Mouse (Mus musculus) heart, embryonic 12.5 days (tissue): ENCODE measurements around the gene Bach2. TPM values are rescaled to one million over a fixed set of nuclear protein-coding genes. Genes with fewer than 3 reads are reported as not detected.

Experiments used
- ATAC-seq: fragments of 200-750 bp; cut with Nextera tagmentation; 2 replicates; pipeline ENCODE4 v1.8.0; 2017; ENCODE audit warnings: moderate TSS enrichment, moderate library complexity; ENCODE audit not compliant: insufficient number of reproducible peaks, low FRiP score
- H3K27ac ChIP-seq: fragments of 300-500 bp; sonication (generic); 2 replicates; pipeline ENCODE4 v1.5.1; 2016; ENCODE audit warnings: mild to moderate bottlenecking, moderate library complexity; ENCODE audit not compliant: poor library complexity, severe bottlenecking
- H3K27me3 ChIP-seq: fragments of 300-500 bp; sonication (generic); replicated peaks from 2 replicates; pipeline ENCODE4 v1.6.1; 2016; ENCODE audit warnings: mild to moderate bottlenecking, moderate library complexity
- H3K36me3 ChIP-seq: fragments of 300-500 bp; sonication (generic); 2 replicates; pipeline ENCODE4 v1.6.1; 2016; ENCODE audit warnings: mild to moderate bottlenecking, moderate library complexity
- H3K4me1 ChIP-seq: fragments of 300-500 bp; sonication (generic); replicated peaks from 2 replicates; pipeline ENCODE4 v1.6.1; 2016; ENCODE audit warnings: mild to moderate bottlenecking
- H3K4me2 ChIP-seq: fragments of 300-500 bp; sonication (generic); 2 replicates; pipeline ENCODE4 v1.6.1; 2016; ENCODE audit warnings: mild to moderate bottlenecking, moderate library complexity
- H3K4me3 ChIP-seq: fragments of 300-500 bp; sonication (generic); 2 replicates; pipeline ENCODE4 v1.5.1; 2016; ENCODE audit warnings: mild to moderate bottlenecking
- H3K9ac ChIP-seq: fragments of 300-500 bp; sonication (generic); 2 replicates; pipeline ENCODE4 v1.6.1; 2016; ENCODE audit warnings: mild to moderate bottlenecking, moderate library complexity
- H3K9me3 ChIP-seq: fragments of 300-500 bp; sonication (generic); replicated peaks from 2 replicates; pipeline ENCODE4 v1.6.1; 2016; ENCODE audit warnings: mild to moderate bottlenecking, moderate library complexity
- WGBS: fragments of 180-500 bp; shearing (Covaris S2); methylation state at CpG from one replicate; pipeline ENCODE4 v1.1.7; 2016; 5-methylcytosine and 5-hydroxymethylcytosine counted together
- polyA plus RNA-seq: library from polyadenylated mRNA; unstranded; fragments of >200 nt; fragmentation: Nextera tagmentation; extraction: Ambion mirVana; gene quantifications from 2 replicates; pipeline ENCODE4 v1.2.1, GENCODE M21; 2016

Bach2 gene
- polyA plus RNA-seq, 1 experiment from 2014 or later, result 7.0 TPM

DNA sequence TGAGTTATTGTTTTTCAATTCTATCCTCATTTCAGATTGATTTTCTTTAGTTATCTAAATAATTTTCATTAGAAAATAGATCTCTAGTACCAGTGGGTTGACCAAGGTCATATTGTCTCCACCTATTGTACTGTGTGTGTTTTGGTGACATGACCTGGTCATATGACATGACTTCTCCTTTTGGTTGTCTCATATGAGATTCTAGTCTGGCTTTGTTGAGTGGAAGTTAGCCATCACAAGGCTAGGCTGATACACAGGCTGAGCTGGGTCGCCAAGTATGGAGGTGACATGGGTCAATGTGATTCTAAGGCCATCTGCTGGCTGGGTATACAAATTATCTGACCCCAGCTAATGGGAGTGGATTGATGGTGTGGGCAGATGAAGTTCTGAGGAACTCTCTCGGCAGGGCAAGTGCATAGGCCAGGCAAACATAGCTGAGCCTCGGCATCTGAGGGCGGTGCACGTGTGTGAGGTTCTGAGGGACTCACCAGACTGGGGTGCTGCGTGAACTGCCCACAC is 36.2 kb downstream of the Bach2 start:
- no peaks in the 10 kb centered on the region; the same call in 1 of the 2 replicates for H3K4me1 ChIP-seq
- ATAC-seq, result no peak
- H3K4me2 ChIP-seq, result no peak overlapping the region
- 72% methylated on average over 6 of the region's 6 CpGs for WGBS
- H3K9ac ChIP-seq, result no peak overlapping the region
- no peaks in the 10 kb centered on the region for H3K27me3 ChIP-seq
- peaks cover 3% of the 10 kb centered on the region; the same call in 1 of the 2 replicates for H3K36me3 ChIP-seq
- H3K27ac ChIP-seq, result no peak overlapping the region
- H3K9me3 ChIP-seq, result no peaks in the 10 kb centered on the region
- H3K4me3 ChIP-seq, result no peak overlapping the region

DNA sequence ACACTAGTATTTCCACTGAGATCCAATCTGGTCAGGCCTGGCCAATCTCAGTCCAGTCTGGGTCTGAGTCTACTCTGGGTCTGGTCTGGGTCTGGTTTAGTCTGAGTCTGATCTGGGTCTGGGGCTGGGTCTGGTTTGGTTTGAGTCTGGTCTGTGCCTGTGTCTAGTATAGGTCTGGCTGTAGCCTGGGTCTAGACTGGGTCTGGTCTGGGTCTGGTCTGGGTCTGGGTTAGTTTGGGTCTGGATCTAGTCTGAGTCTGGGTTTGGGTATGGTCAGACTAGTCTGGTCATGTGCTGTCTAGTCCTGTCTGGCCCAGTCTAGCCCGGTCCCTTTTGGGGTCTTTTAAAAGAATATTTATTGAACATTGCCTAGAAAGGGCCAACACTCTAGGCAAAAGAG is 41.2 kb downstream of the Bach2 start:
- Histone ChIP-seq H3K27me3 (no peaks in the 10 kb centered on the region), H3K4me1 (peaks cover 3% of the 10 kb centered on the region), H3K36me3 (peaks cover 3% of the 10 kb centered on the region; the same call in 1 of the 2 replicates), H3K27ac (no peak overlapping the region), H3K4me2 (no peak overlapping the region), H3K9ac (no peak overlapping the region), H3K9me3 (no peaks in the 10 kb centered on the region), H3K4me3 (no peak overlapping the region)
- WGBS, result 92% methylated on average over 1 of the region's 1 CpGs
- ATAC-seq, result no peak

DNA sequence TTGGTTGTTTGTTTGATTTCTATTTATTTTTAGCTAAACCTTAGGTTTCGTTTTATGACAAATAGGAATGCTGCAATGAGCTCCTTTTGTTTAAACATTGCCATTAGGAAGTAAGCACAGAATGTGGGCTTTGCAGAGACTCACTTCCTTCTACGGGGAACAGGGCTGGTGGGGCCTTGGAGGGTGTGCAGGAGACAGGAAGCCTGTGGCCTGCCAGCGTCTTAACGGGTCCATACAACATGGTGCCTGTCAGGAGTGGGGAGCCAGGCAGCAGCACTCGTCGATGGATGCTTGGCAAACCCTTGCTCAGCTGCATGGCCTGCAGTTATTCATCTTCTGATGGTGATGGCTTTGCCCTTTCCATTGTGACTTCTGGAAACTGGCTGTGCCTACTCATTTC is 41.8 kb downstream of the Bach2 start:
- Histone ChIP-seq H3K36me3 (peaks cover 3% of the 10 kb centered on the region; the same call in 1 of the 2 replicates), H3K9ac (no peak overlapping the region), H3K4me2 (no peak overlapping the region), H3K27ac (no peak overlapping the region), H3K27me3 (no peaks in the 10 kb centered on the region), H3K9me3 (no peaks in the 10 kb centered on the region), H3K4me1 (peaks cover 3% of the 10 kb centered on the region), H3K4me3 (no peak overlapping the region)
- 52% methylated on average over 6 of the region's 6 CpGs for WGBS
- no peak for ATAC-seq

DNA sequence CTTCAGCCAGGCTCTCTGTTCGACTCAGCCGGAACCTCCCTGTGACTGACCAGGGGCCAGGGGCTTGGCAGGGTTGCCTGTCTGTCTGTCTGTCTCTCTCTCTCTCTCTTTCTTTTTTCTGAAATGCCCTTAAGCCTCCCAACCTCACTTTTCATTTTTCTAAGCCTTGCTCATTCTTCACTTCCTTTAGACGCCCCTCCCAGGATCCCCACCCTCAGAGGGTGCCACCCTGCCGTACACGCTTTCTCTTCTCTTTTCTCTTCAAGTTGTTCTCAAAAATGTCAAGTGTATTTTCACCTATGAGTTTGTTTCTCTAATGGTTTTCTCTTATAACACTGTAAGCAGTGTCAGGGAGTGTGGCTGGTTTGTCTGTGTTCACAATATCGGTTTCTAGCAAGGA is 42.7 kb downstream of the Bach2 start:
- Histone ChIP-seq H3K27ac (no peak overlapping the region), H3K36me3 (peaks cover 3% of the 10 kb centered on the region; the same call in 1 of the 2 replicates), H3K4me3 (no peak overlapping the region), H3K4me2 (no peak overlapping the region), H3K9ac (no peak overlapping the region), H3K9me3 (no peaks in the 10 kb centered on the region), H3K4me1 (peaks cover 3% of the 10 kb centered on the region), H3K27me3 (no peaks in the 10 kb centered on the region)
- 76% methylated on average over 6 of the region's 6 CpGs for WGBS
- ATAC-seq, result no peak

DNA sequence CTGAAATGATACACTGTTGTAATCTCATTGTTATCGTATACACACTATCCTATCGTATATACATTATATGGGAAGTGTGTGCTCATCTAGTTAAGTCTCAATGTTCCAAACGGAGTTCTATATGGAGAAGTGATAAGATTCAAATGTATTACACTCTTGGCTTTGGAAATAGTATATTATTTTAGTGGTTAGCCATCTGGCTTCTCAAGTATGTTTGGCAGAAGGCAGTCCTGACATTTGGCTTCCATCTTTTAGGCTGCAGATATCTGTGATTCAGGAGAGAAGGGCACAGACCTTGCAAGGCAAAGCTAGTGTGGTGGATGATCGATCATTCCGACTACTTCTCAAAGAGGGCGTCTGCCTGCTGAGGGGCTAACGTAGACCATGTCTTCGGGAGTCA is 47.8 kb downstream of the Bach2 start:
- 79% methylated on average over 8 of the region's 8 CpGs for WGBS
- Histone ChIP-seq H3K9ac (no peak overlapping the region), H3K4me1 (peaks cover 38% of the 10 kb centered on the region), H3K9me3 (no peaks in the 10 kb centered on the region), H3K27ac (no peak overlapping the region), H3K36me3 (no peaks in the 10 kb centered on the region), H3K4me3 (no peak overlapping the region), H3K27me3 (no peaks in the 10 kb centered on the region), H3K4me2 (no peak overlapping the region)
- no peak for ATAC-seq

DNA sequence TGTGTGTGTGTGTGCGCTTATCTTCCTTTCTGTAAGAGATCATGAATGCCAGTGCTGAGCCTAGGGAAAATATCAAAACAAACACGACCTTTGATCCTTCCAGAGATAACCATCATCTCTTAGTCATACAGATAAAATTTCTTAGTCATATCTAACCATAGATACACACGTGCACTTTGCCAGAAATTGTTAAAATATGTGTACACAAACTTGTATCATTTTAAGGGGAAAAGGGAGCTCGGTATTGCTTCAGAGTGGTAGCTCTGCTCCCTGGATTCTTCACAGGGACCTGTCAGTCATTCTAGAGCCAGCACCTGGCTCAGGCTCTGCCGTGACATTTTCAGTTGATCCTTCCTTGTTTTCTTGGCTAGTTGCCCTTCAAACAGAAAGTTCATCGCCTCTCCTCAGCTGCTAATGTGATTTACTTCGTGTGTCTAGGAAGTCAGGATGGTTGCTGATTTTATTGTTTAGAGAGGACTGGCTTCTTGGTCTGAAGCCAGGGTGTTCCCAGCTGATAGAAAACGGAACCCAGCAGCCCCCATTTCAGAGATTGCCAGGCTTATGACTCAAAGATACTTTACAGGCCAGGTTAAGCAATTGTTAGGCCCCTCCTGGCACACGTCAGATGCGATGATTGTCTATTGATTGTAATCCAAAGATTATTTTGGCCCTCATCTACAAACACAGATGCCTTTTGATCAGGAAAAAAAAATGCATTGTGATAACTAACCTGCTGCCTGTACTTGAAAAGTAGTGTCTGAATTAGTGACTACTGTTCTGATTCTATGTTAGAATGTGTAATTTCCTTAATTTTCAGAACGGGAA is 49.6 kb downstream of the Bach2 start:
- H3K4me3 ChIP-seq, result peak overlapping the region; percentile 1; the same call in 1 of the 2 replicates
- 19% methylated on average over 11 of the region's 11 CpGs for WGBS
- no peaks in the 10 kb centered on the region for H3K27me3 ChIP-seq
- 0 out of 2 replicates have a peak, but pooled peaks have one; percentile 46 for ATAC-seq
- no peaks in the 10 kb centered on the region for H3K36me3 ChIP-seq
- peak overlapping the region; percentile 41; the same call in 1 of the 2 replicates for H3K9ac ChIP-seq
- H3K9me3 ChIP-seq, result no peaks in the 10 kb centered on the region
- peak overlapping the region; percentile 45 for H3K4me2 ChIP-seq
- H3K27ac ChIP-seq, result peak overlapping the region; percentile 30
- H3K4me1 ChIP-seq, result peaks cover 41% of the 10 kb centered on the region

DNA sequence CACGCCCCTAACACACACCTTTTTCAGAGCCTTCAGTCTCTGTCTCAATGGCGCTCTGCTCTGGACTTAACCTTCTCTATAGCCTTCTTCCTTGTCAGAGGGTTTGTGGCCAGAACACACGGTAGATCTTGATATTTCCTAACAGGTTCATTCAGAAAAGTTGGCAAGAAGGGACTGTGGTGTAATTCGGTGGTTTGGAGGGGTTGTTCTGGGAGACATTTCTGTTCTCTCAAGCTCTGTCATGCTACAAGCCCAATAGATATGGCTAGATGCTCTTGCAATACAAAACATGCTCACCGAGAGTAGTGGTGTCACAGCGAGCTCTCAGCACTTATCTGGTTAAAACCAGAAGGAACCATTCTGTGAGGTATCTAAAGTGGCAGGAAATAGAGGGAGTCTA is 51.2 kb downstream of the Bach2 start:
- 45% methylated on average over 6 of the region's 6 CpGs for WGBS
- Histone ChIP-seq H3K4me2 (no peak overlapping the region), H3K4me1 (peaks cover 41% of the 10 kb centered on the region), H3K36me3 (no peaks in the 10 kb centered on the region), H3K4me3 (no peak overlapping the region), H3K27ac (peak overlapping the region; percentile 46; the same call in 1 of the 2 replicates), H3K27me3 (no peaks in the 10 kb centered on the region), H3K9me3 (no peaks in the 10 kb centered on the region), H3K9ac (no peak overlapping the region)
- ATAC-seq, result no peak

DNA sequence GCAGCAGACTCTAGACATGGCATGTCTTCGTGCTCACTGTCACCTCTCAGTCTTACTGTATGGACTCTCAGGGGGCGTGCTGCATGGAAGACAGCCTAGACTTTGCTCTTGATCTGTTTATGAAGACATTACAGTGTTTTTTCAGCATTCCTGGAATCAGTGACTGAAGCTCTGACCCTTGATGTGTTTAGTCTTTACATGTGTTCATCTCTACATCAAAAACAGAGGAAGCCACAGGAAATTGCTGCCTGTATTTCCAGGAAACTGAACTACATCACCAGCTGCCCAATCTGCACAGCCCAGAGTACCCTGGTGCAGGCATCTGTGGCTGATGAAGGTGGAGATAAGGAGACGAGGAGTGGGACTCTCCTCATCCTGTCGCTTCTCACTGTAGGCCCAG is 52.8 kb downstream of the Bach2 start:
- no peak for ATAC-seq
- Histone ChIP-seq H3K27ac (no peak overlapping the region), H3K4me1 (peaks cover 46% of the 10 kb centered on the region), H3K4me2 (no peak overlapping the region), H3K4me3 (no peak overlapping the region), H3K27me3 (no peaks in the 10 kb centered on the region), H3K36me3 (no peaks in the 10 kb centered on the region), H3K9me3 (no peaks in the 10 kb centered on the region), H3K9ac (no peak overlapping the region)
- 57% methylated on average over 4 of the region's 4 CpGs for WGBS

DNA sequence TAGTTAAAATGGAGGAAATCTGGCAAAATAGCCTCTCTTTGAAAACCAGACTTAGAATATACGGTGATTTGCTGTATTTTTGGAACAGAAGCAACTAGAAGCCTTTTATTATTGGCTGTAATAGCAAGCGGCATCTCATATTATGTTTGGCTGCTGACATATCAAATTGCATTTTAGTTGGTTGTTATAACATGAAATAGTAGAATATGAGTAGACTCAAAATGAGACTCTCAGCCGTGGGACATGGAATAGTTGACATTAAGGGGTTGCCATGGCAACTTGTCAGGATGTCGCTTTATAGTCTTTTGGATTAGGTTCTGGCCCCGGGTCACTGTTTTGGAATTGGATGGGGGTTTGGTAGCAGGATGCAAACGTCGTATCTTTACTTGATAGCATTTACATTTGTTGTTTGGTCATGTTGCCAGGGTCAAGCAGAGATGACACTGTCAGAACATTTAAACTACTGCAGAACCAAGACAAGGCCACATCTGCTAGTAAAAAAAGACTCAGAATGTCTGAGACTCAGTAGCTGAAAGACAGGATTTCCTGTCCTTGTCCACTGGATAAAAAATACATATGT is 55.2 kb downstream of the Bach2 start:
- Histone ChIP-seq H3K27ac (no peak overlapping the region), H3K4me2 (no peak overlapping the region), H3K9ac (no peak overlapping the region), H3K9me3 (no peaks in the 10 kb centered on the region), H3K4me1 (peaks cover 47% of the 10 kb centered on the region), H3K4me3 (no peak overlapping the region), H3K36me3 (no peaks in the 10 kb centered on the region), H3K27me3 (no peaks in the 10 kb centered on the region)
- 70% methylated on average over 7 of the region's 7 CpGs for WGBS
- ATAC-seq, result no peak

DNA sequence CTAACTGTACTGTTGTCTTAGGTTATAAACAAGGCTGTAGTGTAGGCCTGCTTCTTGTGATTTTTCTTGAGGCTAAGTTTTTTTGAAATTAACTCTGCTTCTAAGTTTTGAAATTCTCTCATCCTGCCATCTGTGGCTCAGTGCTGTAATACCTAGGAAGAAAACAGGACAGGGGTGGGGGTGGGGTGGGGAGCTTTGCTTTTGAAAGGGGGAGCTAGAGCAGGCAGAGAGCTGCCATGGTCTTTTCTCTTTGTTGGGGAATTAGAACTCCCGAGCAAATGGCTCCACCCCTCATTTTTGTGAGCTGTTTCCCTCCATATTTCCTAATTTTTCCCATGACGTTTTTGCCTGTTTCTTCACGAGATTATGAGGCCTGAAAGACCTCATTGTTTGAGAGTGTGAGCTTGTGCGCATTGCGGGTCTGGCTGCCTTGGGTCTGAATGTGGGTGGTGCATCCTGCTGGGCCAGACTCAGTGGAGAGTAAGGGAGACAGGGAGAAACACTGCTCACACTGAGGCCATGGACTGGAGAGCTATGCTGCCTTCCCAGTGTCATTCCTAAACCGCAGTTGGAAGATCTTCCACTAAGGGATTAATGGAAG is 58.6 kb downstream of the Bach2 start:
- peak overlapping the region; percentile 52; the same call in 1 of the 2 replicates for H3K27ac ChIP-seq
- H3K27me3 ChIP-seq, result no peaks in the 10 kb centered on the region
- H3K36me3 ChIP-seq, result no peaks in the 10 kb centered on the region
- H3K9ac ChIP-seq, result no peak overlapping the region
- WGBS, result 33% methylated on average over 6 of the region's 6 CpGs
- no peak overlapping the region for H3K4me3 ChIP-seq
- ATAC-seq, result peak; percentile 70; the same call in 1 of the 2 replicates
- no peak overlapping the region for H3K4me2 ChIP-seq
- no peaks in the 10 kb centered on the region for H3K9me3 ChIP-seq
- peaks cover 48% of the 10 kb centered on the region for H3K4me1 ChIP-seq

DNA sequence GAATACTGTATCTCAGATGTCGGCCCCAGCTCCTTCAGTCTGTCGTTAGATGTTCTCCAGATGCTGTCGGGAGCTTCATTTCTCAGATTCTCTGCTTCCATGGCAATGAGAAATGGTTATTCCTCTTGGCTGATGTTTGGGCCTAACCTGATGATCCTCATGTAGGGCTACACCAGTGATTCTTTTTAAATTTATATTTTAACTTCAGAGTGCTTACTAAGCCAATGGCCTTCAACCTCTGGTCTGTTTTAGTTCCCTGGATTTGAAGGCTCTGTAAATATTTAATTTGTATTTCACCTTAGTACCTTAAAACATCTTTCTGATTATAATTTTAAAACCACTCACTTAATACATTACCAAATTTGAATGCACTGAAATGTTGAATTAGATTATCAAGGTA is 60.6 kb downstream of the Bach2 start:
- no peak for ATAC-seq

More for the DNA sequence above, 60.6 kb downstream of the Bach2 start:
- Histone ChIP-seq H3K27ac (no peak overlapping the region; the same call in 1 of the 2 replicates), H3K4me2 (no peak overlapping the region), H3K27me3 (no peaks in the 10 kb centered on the region), H3K4me3 (no peak overlapping the region), H3K36me3 (no peaks in the 10 kb centered on the region), H3K9me3 (no peaks in the 10 kb centered on the region), H3K4me1 (peaks cover 64% of the 10 kb centered on the region), H3K9ac (no peak overlapping the region)
- WGBS, result 27% methylated on average over 3 of the region's 3 CpGs
